Mouse (Mus musculus) kidney, postnatal 0 days (tissue): ENCODE data around the gene Mfsd2b. TPM values are rescaled to one million over a fixed set of nuclear protein-coding genes. Genes with fewer than 3 reads are reported as not detected.

Experiments used
- ATAC-seq: fragments of 200-750 bp; cut with Nextera tagmentation; replicated peaks from 2 replicates; pipeline ENCODE4 v1.8.0; 2017; ENCODE audit warnings: low read depth, moderate number of reproducible peaks, moderate TSS enrichment, moderate library complexity; ENCODE audit not compliant: low FRiP score
- DNase-seq: peaks from one replicate; pipeline ENCODE4 v3.0.0-alpha.2; 2016; ENCODE audit warnings: low spot score
- H3K27ac ChIP-seq: fragments of 300-500 bp; sonication (generic); 2 replicates; pipeline ENCODE4 v1.5.1; 2014; ENCODE audit warnings: mild to moderate bottlenecking
- H3K27me3 ChIP-seq: fragments of 300-500 bp; sonication (generic); 2 replicates; pipeline ENCODE4 v1.6.1; 2014; ENCODE audit warnings: low read length, mixed read lengths; ENCODE audit not compliant: insufficient read depth
- H3K36me3 ChIP-seq: fragments of 300-500 bp; sonication (generic); 2 replicates; pipeline ENCODE4 v1.6.1; 2014; ENCODE audit warnings: low read length, mixed read lengths; ENCODE audit not compliant: insufficient read depth
- H3K4me1 ChIP-seq: fragments of 300-500 bp; sonication (generic); replicated peaks from 2 replicates; pipeline ENCODE4 v1.6.1; 2014; ENCODE audit warnings: antibody characterized with exemption, low read length, mixed read lengths; ENCODE audit not compliant: insufficient read depth
- H3K4me2 ChIP-seq: fragments of 300-500 bp; sonication (generic); 2 replicates; pipeline ENCODE4 v1.6.1; 2014; ENCODE audit warnings: mild to moderate bottlenecking, low read length, moderate library complexity, mixed read lengths
- H3K4me3 ChIP-seq: fragments of 300-500 bp; sonication (generic); replicated peaks from 2 replicates; pipeline ENCODE4 v1.5.1; 2014; ENCODE audit warnings: low read depth, low read length
- H3K9ac ChIP-seq: fragments of 300-500 bp; sonication (generic); 2 replicates; pipeline ENCODE4 v1.6.1; 2014; ENCODE audit warnings: low read depth, low read length
- H3K9me3 ChIP-seq: fragments of 300-500 bp; sonication (generic); replicated peaks from 2 replicates; pipeline ENCODE4 v1.6.1; 2016; ENCODE audit warnings: low read length, inconsistent platforms, mixed read lengths
- CTCF ChIP-seq: IDR thresholded peaks from 2 replicates; pipeline ENCODE4 v1.5.1; 2016; ENCODE audit warnings: antibody characterized with exemption, low read depth, mild to moderate bottlenecking, moderate library complexity
- WGBS: fragments of 180-500 bp; shearing (Covaris S2); extraction: QIAGEN DNeasy Blood & Tissue Kit; methylation state at CpG from one replicate; pipeline ENCODE4 v1.1.7; 2014; 5-methylcytosine and 5-hydroxymethylcytosine counted together
- polyA plus RNA-seq: library from polyadenylated mRNA; unstranded; fragments of >200 nt; fragmentation: Nextera tagmentation; extraction: Ambion mirVana; gene quantifications from 2 replicates; pipeline ENCODE4 v1.2.1, GENCODE M21; 2015

The Mfsd2b gene
- polyA plus RNA-seq, 1 experiment from 2014 or later, result 0.41 TPM

DNA sequence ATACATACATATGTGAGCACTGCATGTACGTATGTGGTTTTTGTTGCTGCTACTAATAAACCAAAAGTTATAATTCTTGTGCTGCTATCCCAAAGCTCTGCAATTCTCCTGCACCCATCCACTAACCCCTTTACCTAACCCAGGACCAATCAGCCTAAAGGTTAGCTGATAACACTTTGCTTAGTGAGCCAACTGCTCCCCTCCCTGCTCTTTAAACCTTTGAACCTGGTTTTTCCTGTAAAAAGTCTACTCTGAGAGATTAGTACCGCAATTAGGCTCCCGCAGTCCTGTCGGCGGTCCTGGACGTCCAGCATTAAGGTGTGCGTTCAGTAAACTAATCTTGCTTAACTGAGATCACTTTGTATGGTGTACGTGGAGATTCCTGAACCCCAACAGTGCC lies 1.5 kb upstream of the Mfsd2b start:
- no peak for TF ChIP-seq CTCF
- H3K27ac ChIP-seq, result no peak overlapping the region
- DNase-seq, result no peak
- 0 out of 2 replicates have a peak, but pooled peaks cover 5% of the 10 kb centered on the region for H3K4me1 ChIP-seq
- WGBS, result 85% methylated on average over 8 of the region's 8 CpGs
- no peaks in the 10 kb centered on the region for H3K27me3 ChIP-seq
- no peak overlapping the region for H3K4me3 ChIP-seq
- no peak overlapping the region for H3K9ac ChIP-seq
- H3K9me3 ChIP-seq, result no peaks in the 10 kb centered on the region
- no peak overlapping the region for H3K4me2 ChIP-seq
- H3K36me3 ChIP-seq, result 0 out of 2 replicates have a peak, but pooled peaks cover 6% of the 10 kb centered on the region
- no peak for ATAC-seq

DNA sequence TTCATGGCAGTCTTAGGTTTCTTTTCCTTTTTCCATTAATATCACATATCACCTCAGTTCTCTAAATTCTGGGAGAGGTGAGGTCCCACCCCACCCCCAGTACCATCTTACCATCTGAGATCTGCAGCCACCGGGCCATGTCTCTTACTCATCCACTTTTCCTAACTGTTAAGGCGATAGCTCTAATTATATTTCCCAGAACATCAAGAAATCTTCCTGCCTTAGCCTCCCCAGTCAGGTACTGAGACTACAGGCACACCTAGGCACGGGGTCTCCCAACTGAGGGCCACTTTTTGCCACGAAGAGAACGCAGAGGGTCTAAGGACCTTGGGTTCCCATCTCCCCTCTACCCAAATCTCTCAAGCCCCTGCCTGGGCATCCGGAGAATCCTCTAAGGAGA lies 628 bp downstream of the Mfsd2b start:
- no peak for TF ChIP-seq CTCF
- no peaks in the 10 kb centered on the region for H3K36me3 ChIP-seq
- H3K9ac ChIP-seq, result no peak overlapping the region
- no peak overlapping the region for H3K4me2 ChIP-seq
- H3K27me3 ChIP-seq, result no peaks in the 10 kb centered on the region
- H3K9me3 ChIP-seq, result no peaks in the 10 kb centered on the region
- ATAC-seq, result no peak
- DNase-seq, result no peak
- no peak overlapping the region for H3K4me3 ChIP-seq
- H3K27ac ChIP-seq, result no peak overlapping the region
- 82% methylated on average over 6 of the region's 6 CpGs for WGBS
- H3K4me1 ChIP-seq, result 0 out of 2 replicates have a peak, but pooled peaks cover 5% of the 10 kb centered on the region

DNA sequence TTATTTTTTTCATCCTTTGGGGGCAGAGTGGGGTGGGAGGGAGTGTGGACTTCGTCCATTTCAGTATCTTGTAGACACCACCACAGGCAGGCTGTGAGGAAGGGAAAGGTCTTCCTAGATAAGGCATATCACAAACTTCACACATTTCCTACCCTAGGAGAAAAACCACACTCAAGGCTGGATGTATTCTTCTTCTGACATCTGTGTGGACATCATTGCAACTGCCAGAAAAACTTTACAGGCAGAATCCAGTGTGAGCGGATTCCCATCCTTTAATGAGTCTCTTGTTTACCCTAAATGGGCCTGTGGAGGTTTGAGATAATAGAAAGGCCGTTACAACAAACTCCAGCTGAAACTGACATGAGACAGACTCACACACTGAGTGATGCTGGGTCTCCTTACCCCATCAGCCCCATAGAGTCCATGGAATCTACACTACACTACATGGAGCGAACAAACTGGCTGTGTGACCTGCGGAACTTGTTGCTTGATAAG lies 1.1 kb downstream of the Mfsd2b start:
- Histone ChIP-seq H3K4me2 (no peak overlapping the region), H3K27ac (no peak overlapping the region), H3K4me3 (no peak overlapping the region), H3K4me1 (0 out of 2 replicates have a peak, but pooled peaks cover 5% of the 10 kb centered on the region), H3K36me3 (no peaks in the 10 kb centered on the region), H3K27me3 (no peaks in the 10 kb centered on the region), H3K9ac (no peak overlapping the region), H3K9me3 (no peaks in the 10 kb centered on the region)
- TF ChIP-seq CTCF, result no peak
- ATAC-seq, result no peak
- DNase-seq, result no peak
- WGBS, result 76% methylated on average over 5 of the region's 5 CpGs

DNA sequence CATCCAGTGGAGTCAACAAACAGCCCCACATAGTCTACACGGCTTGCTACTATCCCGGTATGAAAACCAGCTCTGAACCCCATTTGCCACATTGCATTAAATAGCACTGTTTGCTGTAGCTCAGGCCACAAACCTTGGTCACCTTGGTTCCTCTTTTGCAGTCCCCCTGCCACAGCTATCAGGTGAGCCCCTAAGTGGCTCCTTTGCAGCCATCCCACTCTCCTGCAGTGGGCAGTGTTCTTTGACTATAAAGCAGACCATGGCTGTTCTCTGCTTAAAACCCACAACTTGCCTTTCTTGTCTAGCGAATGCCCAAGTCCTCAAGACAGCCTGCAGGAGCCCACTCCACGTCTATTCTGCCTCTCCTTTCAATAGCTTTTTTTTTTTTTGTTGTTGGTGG lies 1.9 kb downstream of the Mfsd2b start:
- WGBS, result 59% methylated on average over 4 of the region's 4 CpGs
- ATAC-seq (no peak), DNase-seq (no peak)
- Histone ChIP-seq H3K4me2 (no peak overlapping the region), H3K27me3 (no peaks in the 10 kb centered on the region), H3K9ac (no peak overlapping the region), H3K9me3 (no peaks in the 10 kb centered on the region), H3K4me1 (0 out of 2 replicates have a peak, but pooled peaks cover 5% of the 10 kb centered on the region), H3K36me3 (no peaks in the 10 kb centered on the region), H3K27ac (no peak overlapping the region), H3K4me3 (no peak overlapping the region)
- peak; percentile 26; the same call in 1 of the 2 replicates for TF ChIP-seq CTCF

DNA sequence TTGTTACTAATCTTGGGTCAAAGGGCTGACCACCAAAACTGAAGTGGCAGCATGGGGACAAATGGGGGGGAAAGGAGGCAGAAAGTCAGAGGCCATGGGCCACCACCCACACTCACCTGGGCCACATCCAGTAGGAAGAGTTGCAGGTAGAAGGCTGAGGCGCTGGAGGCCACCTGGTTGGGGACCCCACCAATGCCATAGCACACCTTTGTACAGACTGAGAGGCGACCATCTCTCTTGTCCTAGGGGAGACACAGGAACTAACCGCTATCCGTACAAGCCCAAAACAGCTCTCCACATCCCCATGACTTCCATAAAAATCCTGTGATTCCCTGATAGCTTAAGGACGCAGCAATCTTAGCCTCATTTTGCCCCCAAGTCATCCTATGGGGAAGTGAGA lies 2.9 kb downstream of the Mfsd2b start:
- Histone ChIP-seq H3K27ac (no peak overlapping the region), H3K9me3 (no peaks in the 10 kb centered on the region), H3K4me1 (0 out of 2 replicates have a peak, but pooled peaks cover 5% of the 10 kb centered on the region), H3K4me3 (no peak overlapping the region), H3K27me3 (no peaks in the 10 kb centered on the region), H3K36me3 (no peaks in the 10 kb centered on the region), H3K9ac (no peak overlapping the region), H3K4me2 (no peak overlapping the region)
- WGBS, result 87% methylated on average over 5 of the region's 5 CpGs
- ATAC-seq (no peak), DNase-seq (no peak)
- TF ChIP-seq CTCF, result no peak

DNA sequence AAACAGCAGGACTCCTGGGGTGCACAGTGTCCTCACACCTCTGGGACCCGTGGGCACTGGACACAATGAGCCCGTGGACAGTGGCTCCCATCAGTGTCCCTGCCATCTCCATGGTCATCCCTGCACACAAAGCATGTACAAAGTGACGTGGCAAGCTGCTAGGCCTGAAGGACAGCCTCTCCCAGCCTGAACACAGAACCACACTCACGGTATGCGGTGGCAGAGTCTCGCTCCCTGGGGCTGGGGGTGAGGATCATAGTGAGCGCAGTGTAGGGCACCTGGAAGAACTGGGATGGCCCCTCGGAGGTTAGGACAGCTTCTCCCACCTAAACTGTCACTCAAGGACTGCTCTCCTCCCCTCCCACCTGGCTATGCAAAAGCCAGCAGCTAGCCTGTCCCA lies 5.2 kb downstream of the Mfsd2b start:
- Histone ChIP-seq H3K27ac (no peak overlapping the region), H3K9ac (no peak overlapping the region), H3K9me3 (no peaks in the 10 kb centered on the region), H3K4me1 (peaks cover under 1% of the 10 kb centered on the region; the same call in 1 of the 2 replicates), H3K4me2 (no peak overlapping the region), H3K27me3 (no peaks in the 10 kb centered on the region), H3K4me3 (no peak overlapping the region), H3K36me3 (no peaks in the 10 kb centered on the region)
- ATAC-seq (no peak), DNase-seq (no peak)
- WGBS, result 79% methylated on average over 8 of the region's 8 CpGs
- TF ChIP-seq CTCF, result no peak

DNA sequence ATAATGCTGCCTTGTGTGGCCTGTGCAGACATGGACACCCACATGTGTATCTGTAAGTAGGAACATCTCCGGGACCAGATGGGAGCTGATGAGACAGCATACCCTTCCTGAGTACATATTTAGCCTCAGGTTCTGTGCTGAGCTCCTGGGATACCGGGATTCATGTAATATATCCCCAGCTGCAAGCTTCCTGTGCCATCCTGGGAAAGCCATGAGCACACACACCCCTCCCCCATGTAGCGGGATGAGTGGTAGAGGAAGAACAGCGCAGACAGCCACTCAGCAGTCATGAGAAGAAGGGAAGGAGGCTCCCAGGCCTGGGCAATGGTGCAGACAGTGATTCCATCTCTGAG lies 9.8 kb downstream of the Mfsd2b start:
- Histone ChIP-seq H3K4me1 (peaks cover 9% of the 10 kb centered on the region; the same call in 1 of the 2 replicates), H3K36me3 (no peaks in the 10 kb centered on the region), H3K4me3 (no peak overlapping the region), H3K27me3 (no peaks in the 10 kb centered on the region), H3K9ac (no peak overlapping the region), H3K27ac (no peak overlapping the region), H3K9me3 (no peaks in the 10 kb centered on the region), H3K4me2 (no peak overlapping the region)
- WGBS, result 70% methylated on average over 4 of the region's 4 CpGs
- DNase-seq, result no peak
- ATAC-seq, result no peak
- no peak for TF ChIP-seq CTCF
